15 mouse cellular contexts compared by ENCODE assay signal in genomic region chr2:105416046-105416659, GRCm38 (mm10). TPM values are rescaled to one million over a fixed set of nuclear protein-coding genes. Genes with fewer than 3 reads are reported as not detected.
DNase-seq lines count a peak whose midpoint lies in the region; ATAC-seq lines count a peak whose summit lies in the region.
"Had no signal": no experiment of that assay in that cellular context is flagged by ENCODE, and none has a peak within 500 bp of the region (broad histone marks: within the 10 kb centered on the region; RNA-seq: fewer than 3 reads in every experiment).

No protein-coding gene starts in this region.

- peak; percentile 27 to 49 for DNase-seq in cerebellum, postnatal 25 days
- no peak for DNase-seq in cerebellum, adult 9-10 months
- DNase-seq in neural tube, embryonic 10.5 days (ENCODE audit: extremely low spot score, low spot score): no peak
- no peak for DNase-seq in hindbrain, embryonic 14.5 days (ENCODE audit: low spot score)
- no peak for DNase-seq in thymus, postnatal 36 days
- no peak for DNase-seq in layer of hippocampus, postnatal 25 days (ENCODE audit: extremely low spot score in 1 of 2, low spot score in 1 of 2)
- DNase-seq: gastrocnemius, postnatal 10 days; kidney, adult 9 months; thymus, postnatal 14 days had no signal

- H3K27me3 ChIP-seq in neural tube, embryonic 13.5 days: no peaks in the 10 kb centered on the region
- H3K27me3 ChIP-seq in hindbrain, embryonic 14.5 days (ENCODE audit: control insufficient read depth, insufficient read depth, low read length): no peaks in the 10 kb centered on the region
- H3K27me3 ChIP-seq in midbrain, embryonic 16.5 days (ENCODE audit: control insufficient read depth, insufficient read depth, low read depth, low read length): no peaks in the 10 kb centered on the region
- H3K27me3 ChIP-seq: lung, embryonic 15.5 days; neural tube, embryonic 12.5 days had no signal

- H3K9ac ChIP-seq in neural tube, embryonic 13.5 days: no peak overlapping the region
- H3K9ac ChIP-seq in hindbrain, embryonic 14.5 days: no peak overlapping the region
- H3K9ac ChIP-seq in midbrain, embryonic 16.5 days (ENCODE audit: low read depth, low read length): no peak overlapping the region
- H3K9ac ChIP-seq: heart, embryonic 12.5 days; lung, embryonic 15.5 days; neural tube, embryonic 12.5 days had no signal

- no peak overlapping the region for H3K4me3 ChIP-seq in neural tube, embryonic 13.5 days
- no peak overlapping the region for H3K4me3 ChIP-seq in hindbrain, embryonic 14.5 days (replicated peaks; ENCODE audit: low read length)
- H3K4me3 ChIP-seq in midbrain, embryonic 16.5 days (ENCODE audit: low read depth, low read length): no peak overlapping the region
- H3K4me3 ChIP-seq: heart, embryonic 12.5 days; lung, embryonic 15.5 days; megakaryocyte, embryonic 14.5 days; neural tube, embryonic 12.5 days had no signal

- H3K9me3 ChIP-seq in neural tube, embryonic 13.5 days: no peaks in the 10 kb centered on the region
- H3K9me3 ChIP-seq in hindbrain, embryonic 14.5 days (ENCODE audit: control insufficient read depth, low read length): no peaks in the 10 kb centered on the region
- 0 out of 2 replicates have a peak, but pooled peaks cover 3% of the 10 kb centered on the region for H3K9me3 ChIP-seq in midbrain, embryonic 16.5 days (replicated peaks; ENCODE audit: control insufficient read depth, low read length, poor library complexity, severe bottlenecking)
- H3K9me3 ChIP-seq: heart, embryonic 12.5 days; lung, embryonic 15.5 days; neural tube, embryonic 12.5 days had no signal

- no peak overlapping the region for H3K4me2 ChIP-seq in neural tube, embryonic 13.5 days
- H3K4me2 ChIP-seq in hindbrain, embryonic 14.5 days (replicated peaks): no peak overlapping the region
- H3K4me2 ChIP-seq in midbrain, embryonic 16.5 days (ENCODE audit: low read length): no peak overlapping the region
- H3K4me2 ChIP-seq: heart, embryonic 12.5 days; lung, embryonic 15.5 days; neural tube, embryonic 12.5 days had no signal

- H3K27ac ChIP-seq in neural tube, embryonic 13.5 days (replicated peaks): no peak overlapping the region
- no peak overlapping the region for H3K27ac ChIP-seq in hindbrain, embryonic 14.5 days
- H3K27ac ChIP-seq in midbrain, embryonic 16.5 days (ENCODE audit: low read length): 0 out of 2 replicates have a peak overlapping the region, but pooled peaks have one; percentile 19
- H3K27ac ChIP-seq: lung, embryonic 15.5 days; neural tube, embryonic 12.5 days had no signal

- H3K4me1 ChIP-seq in neural tube, embryonic 13.5 days (replicated peaks): peaks cover 12% of the 10 kb centered on the region; the same call in 1 of the 2 replicates
- peaks cover 16% of the 10 kb centered on the region for H3K4me1 ChIP-seq in hindbrain, embryonic 14.5 days (replicated peaks; ENCODE audit: control insufficient read depth, insufficient read depth, low read length)
- H3K4me1 ChIP-seq in midbrain, embryonic 16.5 days (ENCODE audit: control insufficient read depth, insufficient read depth, low read length): peaks cover 18% of the 10 kb centered on the region
- H3K4me1 ChIP-seq: lung, embryonic 15.5 days; megakaryocyte, embryonic 14.5 days; neural tube, embryonic 12.5 days had no signal

- no peaks in the 10 kb centered on the region for H3K36me3 ChIP-seq in neural tube, embryonic 13.5 days
- no peaks in the 10 kb centered on the region for H3K36me3 ChIP-seq in hindbrain, embryonic 14.5 days (replicated peaks; ENCODE audit: control insufficient read depth, insufficient read depth)
- no peaks in the 10 kb centered on the region for H3K36me3 ChIP-seq in midbrain, embryonic 16.5 days (ENCODE audit: control insufficient read depth, insufficient read depth, low read length)
- H3K36me3 ChIP-seq: heart, embryonic 12.5 days; lung, embryonic 15.5 days; neural tube, embryonic 12.5 days had no signal

- WGBS in neural tube, embryonic 13.5 days: 68% methylated on average over 7 of the region's 7 CpGs
- 55% methylated on average over 7 of the region's 7 CpGs for WGBS in hindbrain, embryonic 14.5 days
- WGBS in midbrain, embryonic 16.5 days: 45% methylated on average over 7 of the region's 7 CpGs

- 0 out of 2 replicates have a peak, but pooled peaks have one; percentile 40 for ATAC-seq in neural tube, embryonic 13.5 days (ENCODE audit: low read depth)
- ATAC-seq in hindbrain, embryonic 14.5 days (ENCODE audit: low FRiP score): 0 out of 2 replicates have a peak, but pooled peaks have one; percentile 34
- peak; percentile 84 for ATAC-seq in midbrain, embryonic 16.5 days

RNA-seq across cellular contexts. Expression of gene Rcn1, which starts 17.0 kb away (rescaled TPM):
- polyA plus RNA-seq in neural tube, embryonic 13.5 days (2015; fragmentation: Nextera tagmentation; extraction: Ambion mirVana): 83.3 and 94.6 TPM in 2 replicates
- polyA plus RNA-seq in hindbrain, embryonic 14.5 days (2014; fragmentation: Nextera tagmentation; extraction: Ambion mirVana): 61.2 and 67.4 TPM in 2 replicates
- 63.8 and 65.7 TPM in 2 replicates for polyA plus RNA-seq in midbrain, embryonic 16.5 days (2015; fragmentation: Nextera tagmentation; extraction: Ambion mirVana)
- 10 to 100 TPM; 14.7 to 15.6 TPM for total RNA-seq in layer of hippocampus, postnatal 25 days (2021)

Comparison
In these comparisons a context has a peak if more than half of its experiments do, and no peak if none do; other contexts are left out.
1. DNase-seq: peak in cerebellum, postnatal 25 days (2 of 2); none in cerebellum, adult 9-10 months (single experiment), neural tube, embryonic 10.5 days (single experiment), hindbrain, embryonic 14.5 days (single experiment), thymus, postnatal 36 days (0 of 2) and layer of hippocampus, postnatal 25 days (0 of 2).
2. ATAC-seq: peak in every context shown above with its lines; median percentile 84 in midbrain, embryonic 16.5 days; 40 in neural tube, embryonic 13.5 days; 34 in hindbrain, embryonic 14.5 days.